Mouse (Mus musculus) embryo, embryonic 10 days (tissue): ENCODE results near the gene Panx1.

Source experiments
- DNase-seq: peaks from one replicate; pipeline ENCODE4 v3.0.0-alpha.2; 2015; ENCODE audit warnings: low spot score

Gene Panx1

DNA sequence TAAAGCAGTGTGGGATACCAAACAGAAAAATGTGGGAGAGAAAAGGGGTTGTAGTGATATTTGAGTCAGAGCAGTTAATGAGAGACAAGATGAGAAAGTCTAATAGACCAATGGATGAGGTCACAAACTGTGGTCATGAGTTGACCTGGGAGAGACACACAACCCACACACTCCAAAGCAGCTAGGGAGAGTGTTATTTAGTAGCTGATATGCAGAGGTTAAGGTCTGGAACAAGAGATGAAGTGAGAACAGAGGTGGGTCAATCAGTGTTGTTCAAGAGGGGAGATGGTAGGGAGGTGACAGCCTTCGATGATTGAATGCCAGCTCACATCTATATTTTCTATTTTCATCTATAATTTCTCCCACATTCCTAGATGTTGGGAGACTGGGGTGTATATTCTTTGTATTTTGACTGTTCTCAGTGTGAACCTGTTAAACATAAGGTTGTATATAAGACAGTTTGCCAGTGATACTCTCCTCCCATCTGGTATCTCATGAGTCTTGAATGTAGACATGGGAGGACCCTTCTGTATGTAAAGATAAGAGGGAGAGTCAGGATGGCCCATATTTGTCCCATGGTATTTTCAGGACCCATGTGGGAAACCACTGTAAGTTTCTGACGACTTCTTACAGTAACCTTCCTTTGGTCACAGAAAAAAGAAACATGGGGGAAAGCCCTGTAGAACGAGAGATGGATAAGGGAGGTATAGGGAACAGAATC, 74.3 kb downstream of the Panx1 start:
- DNase-seq = no peak

DNA sequence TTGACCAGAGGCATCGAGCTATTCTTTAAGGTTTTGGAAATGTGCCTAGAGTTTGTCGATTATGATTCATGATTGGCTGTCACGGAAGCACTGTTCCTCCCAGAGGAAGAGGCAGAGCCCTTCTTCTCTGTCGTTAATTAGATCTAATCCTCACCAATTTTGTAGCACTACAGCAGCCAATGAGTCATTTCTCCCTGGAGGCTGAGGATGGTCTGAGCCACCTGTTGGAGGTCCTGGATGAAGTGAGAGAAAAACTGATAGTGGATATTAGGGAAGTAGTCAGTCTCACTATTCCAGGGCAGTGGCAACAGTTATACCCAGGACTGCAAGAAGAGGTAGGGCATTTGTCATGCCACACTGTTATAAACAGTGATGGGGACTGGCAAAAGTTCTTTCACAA, 75.1 kb downstream of the Panx1 start:
- DNase-seq = no peak

DNA sequence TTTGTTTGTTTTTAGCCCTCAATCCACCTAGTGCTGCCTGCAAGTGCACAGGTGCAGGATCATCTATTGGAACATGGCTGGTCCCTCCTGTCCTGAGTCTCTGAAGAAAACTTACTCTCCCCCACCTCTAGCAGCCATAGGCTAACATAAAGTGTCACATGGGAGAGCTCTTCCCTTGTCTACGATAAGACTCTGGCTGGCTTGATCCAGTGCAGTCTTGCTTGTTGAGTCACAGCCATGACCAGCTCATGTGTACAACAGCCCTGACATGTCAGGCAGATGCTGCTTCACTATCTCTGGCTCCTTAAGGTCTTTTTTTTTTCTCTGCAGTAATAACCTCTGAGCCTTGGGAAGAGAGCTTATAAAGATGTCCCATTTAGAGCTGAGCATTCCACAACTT, 77.7 kb downstream of the Panx1 start:
- no peak for DNase-seq

DNA sequence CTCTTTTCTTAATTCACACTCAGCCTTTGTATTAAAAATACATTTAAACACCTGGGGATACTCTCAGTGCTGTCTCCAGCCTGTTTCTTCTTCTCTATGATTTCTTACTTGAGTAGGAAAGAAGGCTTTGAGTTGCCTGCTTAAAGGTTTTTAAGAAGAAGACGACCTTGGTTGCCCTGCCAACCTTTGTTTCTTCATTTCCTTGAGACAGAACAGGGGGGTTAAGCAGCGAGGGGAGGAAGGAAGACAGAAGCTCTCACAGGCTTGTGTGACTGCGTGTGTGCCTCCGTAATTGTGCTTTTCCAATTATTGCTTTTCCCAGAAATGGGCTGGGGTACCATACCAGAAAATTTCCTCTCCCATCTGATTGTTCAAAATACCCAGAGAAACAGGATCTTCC, 78.5 kb downstream of the Panx1 start:
- no peak for DNase-seq

DNA sequence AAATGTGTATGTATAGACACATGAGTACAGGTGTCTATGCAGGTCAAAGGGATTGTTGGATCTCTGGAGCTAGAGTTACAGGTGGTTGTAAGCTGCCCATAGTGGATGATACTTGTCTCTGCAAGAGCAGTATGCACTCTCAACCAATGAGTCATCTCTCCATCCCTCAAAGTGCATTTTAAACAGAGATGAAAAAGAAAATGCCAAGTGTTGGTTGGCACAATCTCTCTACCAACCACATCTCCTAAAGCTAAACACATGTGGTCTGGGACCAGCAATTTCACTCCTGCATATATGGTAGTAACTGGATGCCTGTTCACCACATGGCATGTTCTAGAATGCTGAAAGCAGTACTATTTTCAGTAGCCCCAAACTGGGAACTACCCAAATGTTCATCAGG, 79.9 kb downstream of the Panx1 start:
- no peak for DNase-seq

DNA sequence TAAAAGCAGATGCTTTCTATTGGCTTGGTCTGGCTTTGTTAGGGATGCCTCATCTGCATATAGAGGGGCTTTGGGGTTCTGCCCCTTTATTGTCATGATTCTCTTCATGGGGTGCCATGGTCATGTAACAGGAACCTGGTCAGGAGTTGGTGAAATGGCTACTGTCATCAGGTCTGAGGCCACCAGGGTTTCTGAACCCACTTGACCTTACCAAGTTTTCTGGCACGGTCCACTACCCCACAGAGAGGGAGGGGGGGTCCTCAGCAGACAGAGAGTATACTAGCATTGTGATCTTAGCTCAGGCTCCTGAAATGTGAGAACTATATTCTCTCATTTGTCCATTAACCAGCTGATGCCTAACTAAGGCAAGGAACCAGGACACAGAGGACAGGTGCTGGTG, 82.5 kb downstream of the Panx1 start:
- DNase-seq = no peak

DNA sequence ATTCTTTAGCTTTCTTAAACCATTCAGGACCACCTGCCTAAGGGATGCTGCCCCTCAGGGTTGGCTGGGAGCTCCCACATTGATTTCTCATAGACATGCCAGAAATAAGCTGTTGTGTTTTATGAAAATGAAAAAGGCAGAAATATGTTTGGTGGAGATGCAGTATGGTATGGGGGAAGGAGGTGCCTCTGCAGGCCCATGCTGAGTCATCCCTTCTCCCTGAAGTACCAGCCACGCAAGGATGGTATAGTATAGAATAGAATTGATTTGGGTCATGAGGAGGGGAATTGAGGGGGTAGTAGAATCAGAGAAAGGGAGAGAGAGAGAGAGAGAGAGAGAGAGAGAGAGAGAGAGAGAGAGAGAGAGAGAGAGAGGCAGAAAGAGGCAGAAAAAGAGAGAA, 90.6 kb downstream of the Panx1 start:
- DNase-seq = no peak
